Mouse (Mus musculus): ENCODE measurements at regions not wholly inside any gene's neighbourhood (a gene's known extent, or its start where the extent isn't known, plus 50 kb on each side); places are given as distances from the start of the nearest gene placed in this dataset.
A peak's percentile ranks its signal among the peaks of the same experiment; 100 is the strongest.

GRCm38 (mm10) chr2:143419791-143420190 is 126.2 kb upstream of the Pcsk2 start:
- DNase-seq, result peak; percentile 9
- intact Hi-C loops (cut with DNase I), result no loop called here

- no peak for DNase-seq
Observed at GRCm38 (mm10) chr2:143450680-143451079, 95.3 kb upstream of the Pcsk2 start.

GRCm38 (mm10) chr2:143451256-143451655 is 94.7 kb upstream of the Pcsk2 start:
- intact Hi-C loops (cut with DNase I), result no loop called here
- DNase-seq, result no peak

More at GRCm38 (mm10) chr2:143450680-143451079, 95.3 kb upstream of the Pcsk2 start:
- intact Hi-C loops (cut with DNase I), result no loop called here

GRCm38 (mm10) chr2:143451661-143452060 is 94.3 kb upstream of the Pcsk2 start:
- DNase-seq, result no peak
- intact Hi-C loops (cut with DNase I), result no loop called here

GRCm38 (mm10) chr2:143467936-143468335 is 78.0 kb upstream of the Pcsk2 start:
- intact Hi-C loops (cut with DNase I), result no loop called here
- no peak for DNase-seq

- no peak for DNase-seq
- intact Hi-C loops (cut with DNase I), result no loop called here
Observed at GRCm38 (mm10) chr2:143471394-143471793, 74.6 kb upstream of the Pcsk2 start.

GRCm38 (mm10) chr2:143490830-143491229 is 55.1 kb upstream of the Pcsk2 start:
- intact Hi-C loops (cut with DNase I), result no loop called here

More at GRCm38 (mm10) chr2:143490830-143491229, 55.1 kb upstream of the Pcsk2 start:
- DNase-seq, result peak; percentile 3
